Mouse (Mus musculus): ENCODE results near the gene Smco3.

The Smco3 gene

GRCm38 (mm10) chr6:136845706-136846480 lies 10.6 kb upstream of the Smco3 start:
- DNase-seq (ENCODE audit: low read depth, low spot score): no peak

DNA sequence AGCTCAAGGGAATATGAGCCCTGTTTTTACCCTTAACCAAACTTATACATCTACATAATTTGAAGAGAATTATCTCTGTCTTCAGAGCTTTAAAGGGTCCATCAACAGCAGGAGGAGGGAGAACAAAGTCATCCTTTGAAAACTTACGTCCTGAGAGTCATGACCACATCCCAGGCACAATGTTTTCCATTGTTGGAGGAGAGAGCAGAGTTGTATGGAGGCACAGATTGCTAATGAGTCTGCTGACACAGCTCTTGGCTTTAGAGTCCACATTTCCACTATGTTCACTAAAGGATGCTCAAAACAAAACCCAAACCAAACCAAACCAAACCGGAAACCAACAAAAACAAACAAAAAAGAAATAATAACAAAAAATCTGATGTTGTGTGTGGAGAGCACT lies 9.7 kb upstream of the Smco3 start:
- DNase-seq (ENCODE audit: low read depth, low spot score): no peak

DNA sequence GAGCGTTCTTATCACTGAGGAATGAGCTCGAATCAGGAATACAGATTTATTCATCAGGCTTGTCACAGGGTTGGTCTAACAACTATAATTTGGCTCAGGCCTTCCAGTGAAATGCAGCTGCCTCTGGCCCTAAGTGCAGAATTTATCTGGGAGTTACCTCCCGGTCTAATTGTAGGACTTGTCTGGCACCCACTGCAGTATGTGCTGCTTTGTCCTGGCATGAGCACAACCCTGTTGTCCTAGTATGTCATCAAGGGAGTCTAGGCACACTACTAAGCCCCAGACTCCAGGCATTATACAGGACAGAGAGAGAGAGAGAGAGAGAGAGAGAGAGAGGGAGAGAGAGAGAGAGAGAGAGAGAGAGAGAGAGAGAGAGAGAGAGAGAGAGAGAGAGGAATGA lies 2.1 kb upstream of the Smco3 start:
- DNase-seq (ENCODE audit: low read depth, low spot score): no peak

GRCm38 (mm10) chr6:136831712-136832111 lies 3.5 kb downstream of the Smco3 start:
- no peak for DNase-seq (ENCODE audit: low read depth, low spot score)

- DNase-seq (ENCODE audit: low read depth, low spot score): no peak
Measured at GRCm38 (mm10) chr6:136828681-136829080, 6.6 kb downstream of the Smco3 start.

DNA sequence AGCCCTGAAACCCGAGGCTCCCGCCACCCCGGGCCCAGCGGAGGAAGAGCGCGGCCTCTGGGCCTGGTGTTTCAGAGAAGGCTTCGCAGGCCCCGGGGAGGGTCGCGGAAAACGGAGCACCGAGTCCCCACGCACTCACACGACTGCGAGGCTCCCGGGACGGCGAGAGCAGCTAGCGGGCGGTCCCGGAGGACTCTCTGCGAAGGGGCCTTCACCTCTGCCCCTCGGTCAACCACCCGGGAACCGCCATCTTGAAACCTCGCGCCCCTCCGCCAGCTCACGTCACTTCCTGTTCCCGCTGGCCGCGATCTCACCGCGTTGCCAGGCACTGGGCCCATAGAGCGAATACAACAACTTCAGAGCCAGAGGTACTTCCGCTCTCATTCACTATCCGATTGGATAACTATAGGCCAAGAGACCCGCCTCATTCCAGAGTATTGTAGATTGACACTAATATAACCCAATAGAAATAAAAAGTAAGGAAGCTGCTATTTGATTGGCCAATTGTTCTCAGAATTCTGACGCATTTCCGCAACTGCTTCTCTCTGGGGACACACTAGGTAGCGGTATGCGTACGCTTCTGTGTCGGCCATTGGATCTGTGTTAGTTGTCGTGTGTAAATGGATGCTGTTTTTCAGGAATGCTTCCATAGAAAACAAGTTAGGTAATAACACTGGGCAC lies 7.2 kb downstream of the Smco3 start, which contains the start of gene Wbp11:
TSS of gene Wbp11 (minus strand) at position 353 of the 681 bp plus-strand sequence.
- peak; percentile 99 for DNase-seq (ENCODE audit: low read depth, low spot score)

DNA sequence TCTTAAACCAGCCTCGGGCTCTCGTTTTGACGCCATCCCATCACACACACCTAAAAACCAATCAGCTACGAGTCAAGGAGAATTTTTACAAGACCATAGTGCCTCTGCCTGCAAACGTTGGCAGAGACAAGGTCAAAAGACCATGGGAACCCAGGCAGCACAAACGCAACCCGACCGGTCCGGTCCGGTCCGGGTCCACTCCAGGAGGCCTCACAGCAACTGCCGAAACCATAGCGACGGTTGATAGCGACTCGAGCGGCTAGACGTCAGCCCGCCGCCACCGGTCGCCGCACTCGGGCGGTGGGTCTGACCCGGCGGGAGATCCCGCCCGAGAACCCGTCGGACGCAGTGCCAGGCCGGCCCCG lies 7.8 kb downstream of the Smco3 start, which contains the start of gene BC049715:
TSS of gene BC049715 (plus strand) at position 111 of the 365 bp plus-strand sequence.
- DNase-seq (ENCODE audit: low read depth, low spot score): peak; percentile 86

DNA sequence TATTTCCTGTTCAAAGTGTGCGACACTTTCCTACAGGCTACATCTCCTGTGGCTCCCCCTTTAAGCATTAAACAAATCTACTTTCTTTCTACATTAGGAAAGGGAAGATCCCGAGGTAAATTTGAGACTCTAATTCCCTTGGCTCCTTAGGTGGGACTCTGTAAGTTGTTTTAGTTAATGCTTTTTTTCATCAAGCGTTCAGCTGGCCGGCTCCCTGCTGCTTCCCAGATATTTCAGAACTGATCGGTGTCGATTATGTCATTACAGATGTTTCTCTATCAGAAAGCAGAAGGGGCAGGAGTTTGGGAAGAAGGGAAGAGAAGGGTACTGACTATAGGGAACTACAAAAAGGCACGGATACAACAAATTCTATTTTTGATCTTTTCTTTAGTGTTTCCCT lies 8.1 kb downstream of the Smco3 start:
- no peak for DNase-seq (ENCODE audit: low read depth, low spot score)

DNA sequence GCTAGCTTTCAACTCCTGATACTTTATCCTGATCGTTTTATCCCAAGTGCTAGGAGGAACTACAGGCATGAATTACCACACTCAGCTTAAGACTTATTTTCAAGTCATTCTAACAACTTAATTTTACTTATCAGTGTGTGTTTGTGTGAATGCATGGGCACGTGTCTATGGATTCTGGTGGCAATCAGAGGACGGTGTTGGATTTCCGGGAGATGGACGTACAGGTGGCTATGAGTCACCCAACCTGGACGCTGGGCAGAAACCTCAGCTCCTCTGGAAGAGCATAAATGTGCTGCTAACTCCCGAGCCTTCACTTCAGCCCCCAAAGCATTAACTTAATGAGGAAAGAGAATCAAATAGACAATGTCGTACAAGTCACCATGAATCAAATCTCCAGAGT lies 10.3 kb downstream of the Smco3 start:
- no peak for DNase-seq (ENCODE audit: low read depth, low spot score)

DNA sequence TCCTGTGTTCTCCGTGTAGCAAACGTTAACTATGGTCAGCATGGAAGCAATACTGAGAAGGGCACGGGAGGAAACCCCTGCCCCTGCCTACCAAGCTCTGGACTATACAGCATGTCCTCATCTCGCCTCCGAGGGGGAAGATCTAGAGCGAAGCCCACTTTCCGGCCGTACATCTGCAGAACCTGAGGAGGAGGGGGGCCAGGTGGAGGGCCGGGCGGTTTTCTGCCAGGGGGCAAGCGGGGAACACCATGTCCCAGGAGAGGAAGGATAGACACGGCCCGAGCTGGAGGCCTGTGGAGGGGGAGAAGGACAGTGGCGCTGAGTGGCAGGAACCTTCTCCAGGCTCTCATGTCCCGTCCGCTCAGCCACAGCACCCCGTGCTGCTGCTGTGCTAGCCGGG lies 14.2 kb downstream of the Smco3 start:
- DNase-seq (ENCODE audit: low read depth, low spot score): no peak

DNA sequence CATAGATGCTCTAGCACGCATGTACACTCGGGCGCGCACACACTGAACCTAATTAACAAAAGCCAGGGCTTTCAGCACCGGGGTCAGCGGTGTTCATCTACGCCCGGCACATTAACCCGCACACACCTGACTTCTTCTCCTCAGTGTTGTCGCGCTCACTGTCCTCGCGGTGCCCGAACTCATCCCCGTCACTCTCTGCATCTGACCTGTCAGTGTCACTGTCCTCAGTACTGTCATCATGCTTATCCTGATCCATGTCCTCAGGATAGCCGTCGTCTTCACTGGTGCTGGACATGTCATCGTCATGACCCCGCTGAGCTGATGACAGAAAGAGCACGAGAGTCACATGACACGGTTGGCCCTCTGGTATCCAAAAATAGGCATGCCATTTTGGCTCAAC lies 14.9 kb downstream of the Smco3 start:
- DNase-seq (ENCODE audit: low read depth, low spot score): no peak

- DNase-seq (ENCODE audit: low read depth, low spot score): no peak
Measured at GRCm38 (mm10) chr6:136817549-136817948, 17.7 kb downstream of the Smco3 start.

GRCm38 (mm10) chr6:136816826-136817225 lies 18.4 kb downstream of the Smco3 start:
- DNase-seq (ENCODE audit: low read depth, low spot score): no peak

- DNase-seq (ENCODE audit: low read depth, low spot score): no peak
Measured at GRCm38 (mm10) chr6:136815381-136815780, 19.9 kb downstream of the Smco3 start.

- peak; percentile 72 for DNase-seq (ENCODE audit: low read depth, low spot score)
Measured at GRCm38 (mm10) chr6:136813117-136813516, 22.1 kb downstream of the Smco3 start.

GRCm38 (mm10) chr6:136811196-136811595 lies 24.1 kb downstream of the Smco3 start:
- DNase-seq (ENCODE audit: low read depth, low spot score): no peak

- DNase-seq (ENCODE audit: low read depth, low spot score): no peak
Measured at GRCm38 (mm10) chr6:136809673-136810072, 25.6 kb downstream of the Smco3 start.

GRCm38 (mm10) chr6:136809077-136809476 lies 26.2 kb downstream of the Smco3 start:
- no peak for DNase-seq (ENCODE audit: low read depth, low spot score)

DNA sequence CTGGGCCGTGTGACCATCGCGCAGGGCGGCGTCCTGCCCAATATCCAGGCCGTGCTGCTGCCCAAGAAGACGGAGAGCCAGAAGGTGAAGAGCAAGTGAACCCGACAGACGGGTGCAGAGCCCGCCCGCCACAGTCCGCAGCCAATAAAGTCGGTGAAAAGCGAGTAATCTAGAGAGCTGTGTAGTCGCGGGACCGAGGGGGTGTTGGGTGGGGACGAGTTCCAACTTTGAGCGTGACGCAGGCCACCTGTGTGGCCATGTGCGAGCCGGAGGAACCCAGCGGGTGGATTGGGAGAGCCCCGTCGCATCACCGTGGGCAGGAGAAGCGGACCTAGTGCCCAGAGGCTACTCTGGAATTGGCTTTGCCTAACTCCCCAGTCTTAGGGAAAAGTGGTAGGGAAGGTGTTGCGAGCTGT lies 26.6 kb downstream of the Smco3 start:
- DNase-seq (ENCODE audit: low read depth, low spot score): no peak

- DNase-seq (ENCODE audit: low read depth, low spot score): peak; percentile 99
Measured at GRCm38 (mm10) chr6:136808014-136808417, 27.2 kb downstream of the Smco3 start, which contains the start of gene H2afj. H2afj (plus strand) TSS chr6:136808244.

GRCm38 (mm10) chr6:136807395-136808013 lies 27.7 kb downstream of the Smco3 start:
- DNase-seq (ENCODE audit: low read depth, low spot score): no peak

GRCm38 (mm10) chr6:136806819-136807218 lies 28.4 kb downstream of the Smco3 start:
- DNase-seq (ENCODE audit: low read depth, low spot score): no peak

DNA sequence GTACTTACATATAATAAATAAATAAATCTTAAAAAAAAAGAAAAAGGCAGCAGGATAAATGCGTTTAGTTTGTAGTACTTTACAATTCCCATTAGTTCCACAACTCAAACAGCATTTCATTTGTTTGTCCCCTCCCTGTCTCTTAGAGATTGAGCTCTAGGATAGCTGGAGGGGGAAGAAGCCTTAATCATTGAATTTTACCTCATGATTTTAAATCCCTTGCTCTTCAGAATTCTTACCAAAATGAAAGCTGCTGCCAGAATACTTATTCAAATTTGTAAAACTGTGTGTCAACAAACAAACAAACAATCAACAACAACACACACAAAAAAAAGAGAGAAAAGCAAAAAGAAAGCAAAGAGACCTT lies 29.9 kb downstream of the Smco3 start:
- no peak for DNase-seq (ENCODE audit: low read depth, low spot score)

Data from ES-CJ7 (cell line).